Mouse (Mus musculus) cortical plate, adult 2 months (tissue): ENCODE measurements at regions not wholly inside any gene's neighbourhood (a gene's known extent, or its start where the extent isn't known, plus 50 kb on each side); places are given as distances from the start of the nearest gene placed in this dataset.

ENCODE experiments used
- H3K27ac ChIP-seq: fragments of 200-500 bp; 2 replicates; pipeline ENCODE4 v1.5.1; 2012; ENCODE audit warnings: low read length, control low read depth, inconsistent platforms; ENCODE audit not compliant: insufficient read depth
- H3K4me1 ChIP-seq: fragments of 200-500 bp; 2 replicates; pipeline ENCODE4 v1.6.1; 2011; ENCODE audit warnings: low read length; ENCODE audit not compliant: control insufficient read depth, insufficient read depth
- H3K4me3 ChIP-seq: fragments of 200-500 bp; 2 replicates; pipeline ENCODE4 v1.5.1; 2011; ENCODE audit warnings: mild to moderate bottlenecking, low read length, control low read depth; ENCODE audit not compliant: insufficient read depth
- CTCF ChIP-seq: fragments of 200-500 bp; IDR thresholded peaks from 2 replicates; pipeline ENCODE4 v1.5.1; 2011; ENCODE audit warnings: mild to moderate bottlenecking, control low read depth, low read length; ENCODE audit not compliant: insufficient read depth; ENCODE audit errors: extremely low read depth
- POLR2A ChIP-seq: fragments of 200-500 bp; IDR thresholded peaks from 2 replicates; pipeline ENCODE4 v1.6.1; 2011; ENCODE audit warnings: mild to moderate bottlenecking, low read length, control low read depth; ENCODE audit not compliant: insufficient read depth; ENCODE audit errors: extremely low read depth

GRCm38 (mm10) chr13:52275196-52275595 lies 255.9 kb downstream of the Diras2 start:
- H3K4me3 ChIP-seq: no peak overlapping the region
- TF ChIP-seq CTCF (no peak), POLR2A (no peak)
- no peak overlapping the region for H3K27ac ChIP-seq
- H3K4me1 ChIP-seq: no peaks in the 10 kb centered on the region; the same call in 1 of the 2 replicates

DNA sequence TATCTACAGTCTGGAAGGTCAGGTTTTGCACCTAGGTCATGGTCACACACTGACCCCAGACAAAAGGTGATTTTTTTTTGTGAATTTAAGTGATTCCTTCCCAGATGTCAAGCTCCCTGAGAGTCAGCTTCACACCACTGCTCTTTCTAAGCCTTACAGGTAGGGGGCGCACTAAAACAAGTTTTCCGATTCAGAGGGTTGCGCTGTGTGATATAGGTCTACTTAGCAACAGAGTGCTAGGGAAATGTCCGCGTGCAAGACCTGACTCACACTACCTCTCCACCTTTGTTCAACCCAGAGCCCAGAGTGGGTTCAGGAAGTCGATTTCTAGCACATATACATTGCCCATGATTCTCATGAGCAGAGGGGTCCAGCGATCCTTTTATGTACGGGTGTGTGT lies 255.4 kb downstream of the Diras2 start:
- H3K4me1 ChIP-seq: no peaks in the 10 kb centered on the region; the same call in 1 of the 2 replicates
- no peak overlapping the region for H3K27ac ChIP-seq
- TF ChIP-seq CTCF (peak; percentile 79), POLR2A (no peak)
- no peak overlapping the region for H3K4me3 ChIP-seq

DNA sequence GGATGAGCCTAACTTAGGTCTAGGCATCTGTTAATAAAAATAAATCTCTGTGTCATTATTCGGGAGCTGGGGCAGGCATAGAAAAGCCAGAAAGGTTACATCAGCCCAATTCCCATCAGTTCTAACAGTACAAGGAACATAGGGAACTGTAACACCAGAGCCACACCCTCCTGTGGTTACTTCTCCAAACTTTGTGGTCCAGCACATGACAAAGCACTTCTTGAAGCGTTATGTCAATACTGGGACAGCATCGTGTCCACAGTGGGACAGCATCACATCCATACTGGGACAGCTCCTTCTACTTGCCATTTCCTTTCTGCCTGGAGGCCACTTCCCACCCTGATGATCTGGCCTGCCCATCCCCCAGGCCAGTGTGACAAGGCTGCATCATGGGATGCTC lies 253.9 kb downstream of the Diras2 start:
- Histone ChIP-seq H3K27ac (no peak overlapping the region), H3K4me3 (no peak overlapping the region), H3K4me1 (no peaks in the 10 kb centered on the region; the same call in 1 of the 2 replicates)
- TF ChIP-seq CTCF: no peak
- TF ChIP-seq POLR2A: no peak

- Histone ChIP-seq H3K27ac (no peak overlapping the region), H3K4me1 (no peaks in the 10 kb centered on the region; the same call in 1 of the 2 replicates), H3K4me3 (no peak overlapping the region)
- TF ChIP-seq POLR2A (no peak), CTCF (no peak)
Measured at GRCm38 (mm10) chr13:52278831-52279230, 252.2 kb downstream of the Diras2 start.

DNA sequence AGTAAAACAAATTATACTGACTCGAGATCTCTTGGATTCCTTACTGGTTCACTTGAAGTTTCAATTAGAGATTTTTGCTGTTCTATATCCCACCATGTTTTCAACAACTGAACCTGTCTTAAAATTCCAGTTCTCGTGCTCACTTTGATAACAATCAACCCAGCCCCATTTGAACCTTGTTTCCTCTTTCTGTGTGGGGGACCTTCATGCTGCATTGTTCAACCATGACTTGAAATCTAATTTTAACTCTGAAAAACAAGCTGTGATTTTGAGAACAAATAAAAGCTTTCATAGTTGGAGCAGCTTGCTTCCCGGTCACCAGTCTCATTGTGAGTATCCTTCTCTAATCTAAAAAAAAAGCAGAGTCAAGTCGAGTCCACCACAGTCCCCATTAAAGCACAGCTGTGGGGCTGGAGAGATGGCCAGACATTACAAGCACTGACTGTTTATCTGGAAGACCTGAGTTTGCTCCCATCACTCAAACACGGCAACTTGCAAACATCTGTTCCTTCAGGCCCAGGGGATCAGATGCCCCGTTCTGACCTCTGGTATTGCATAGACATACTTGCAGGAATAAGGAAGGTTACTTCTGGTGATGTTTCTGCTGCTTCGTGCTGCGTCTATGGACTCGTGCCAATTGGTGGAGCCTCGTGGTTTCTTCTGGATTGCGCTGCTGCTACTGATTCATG lies 251.7 kb downstream of the Diras2 start:
- Histone ChIP-seq H3K27ac (no peak overlapping the region), H3K4me3 (no peak overlapping the region), H3K4me1 (no peaks in the 10 kb centered on the region; the same call in none of the 2 replicates)
- TF ChIP-seq CTCF: no peak
- no peak for TF ChIP-seq POLR2A

DNA sequence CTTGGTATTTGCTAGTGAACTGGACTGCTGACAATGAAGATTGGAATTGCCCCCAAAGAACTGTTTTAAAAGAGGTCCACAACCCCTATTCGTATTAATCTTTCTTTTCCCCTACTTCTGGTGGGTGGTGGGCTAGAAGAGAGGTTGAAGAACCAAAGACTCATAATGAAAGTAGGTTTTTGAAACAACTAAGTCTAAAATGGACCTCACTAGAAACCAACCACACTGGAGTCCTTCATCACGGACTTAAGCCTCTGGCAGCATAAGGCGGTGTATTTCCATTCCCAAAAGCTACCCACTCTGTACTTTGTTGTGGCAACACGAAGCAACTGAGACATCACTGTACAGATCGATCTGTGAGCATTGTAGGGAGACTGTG lies 251.1 kb downstream of the Diras2 start:
- TF ChIP-seq POLR2A (no peak), CTCF (no peak)
- no peak overlapping the region for H3K4me3 ChIP-seq
- H3K27ac ChIP-seq: no peak overlapping the region
- no peaks in the 10 kb centered on the region; the same call in none of the 2 replicates for H3K4me1 ChIP-seq

GRCm38 (mm10) chr13:52281271-52281670 lies 249.8 kb downstream of the Diras2 start:
- Histone ChIP-seq H3K27ac (no peak overlapping the region), H3K4me3 (no peak overlapping the region), H3K4me1 (no peaks in the 10 kb centered on the region; the same call in none of the 2 replicates)
- TF ChIP-seq POLR2A: no peak
- no peak for TF ChIP-seq CTCF

- TF ChIP-seq CTCF: no peak
- no peak for TF ChIP-seq POLR2A
- 0 out of 2 replicates have a peak overlapping the region, but pooled peaks have one; percentile 26 for H3K27ac ChIP-seq
- H3K4me1 ChIP-seq: no peaks in the 10 kb centered on the region; the same call in none of the 2 replicates
- H3K4me3 ChIP-seq: no peak overlapping the region
Measured at GRCm38 (mm10) chr13:52282500-52282899, 248.6 kb downstream of the Diras2 start.

DNA sequence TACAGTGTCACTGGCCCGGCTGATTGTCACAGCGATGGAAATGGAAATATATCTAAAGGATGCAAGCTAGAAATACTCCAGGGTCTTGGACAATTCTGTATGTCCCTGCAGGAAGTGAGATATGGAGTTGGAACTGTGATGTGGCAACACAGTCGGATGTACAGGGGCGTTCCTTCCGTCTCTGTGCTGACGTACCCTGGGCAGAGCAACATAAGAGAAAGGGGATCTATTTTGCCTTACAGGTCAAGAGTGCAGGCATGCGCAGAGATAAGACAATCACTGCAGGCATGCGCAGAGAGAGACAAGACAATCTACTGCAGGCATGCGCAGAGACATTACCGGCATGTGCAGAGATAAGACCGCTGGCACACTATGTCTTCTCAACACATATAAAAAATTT lies 247.6 kb downstream of the Diras2 start:
- no peaks in the 10 kb centered on the region; the same call in none of the 2 replicates for H3K4me1 ChIP-seq
- H3K4me3 ChIP-seq: no peak overlapping the region
- no peak overlapping the region for H3K27ac ChIP-seq
- TF ChIP-seq CTCF (no peak), POLR2A (no peak)
